Mouse (Mus musculus) midbrain, embryonic 14.5 days (tissue): ENCODE data around the gene Zkscan8. TPM values are rescaled to one million over a fixed set of nuclear protein-coding genes. Genes with fewer than 3 reads are reported as not detected.

Source experiments
- polyA plus RNA-seq: library from polyadenylated mRNA; unstranded; fragments of >200 nt; fragmentation: Nextera tagmentation; extraction: Ambion mirVana; gene quantifications from 2 replicates; pipeline ENCODE4 v1.2.1, GENCODE M21; 2014

Zkscan8 gene
- polyA plus RNA-seq, 1 experiment from 2014 or later, result 10.9 TPM

Other genes with a start within 250 kb of the Zkscan8 start
- gene Gpx5, start 238.4 kb downstream of the Zkscan8 start, polyA plus RNA-seq, result not detected in 2 replicates
- not detected in 2 replicates for gene Gpx6, start 219.0 kb downstream of the Zkscan8 start, polyA plus RNA-seq
- not detected in 2 replicates for gene Olfr1367, start 184.2 kb downstream of the Zkscan8 start, polyA plus RNA-seq
- 11.8 and 15.9 TPM in 2 replicates for gene Zscan12, start 168.3 kb downstream of the Zkscan8 start, polyA plus RNA-seq
- gene Zkscan3, start 128.4 kb downstream of the Zkscan8 start, polyA plus RNA-seq, result 61.8 and 69.9 TPM in 2 replicates
- gene Pgbd1, start 90.1 kb downstream of the Zkscan8 start, polyA plus RNA-seq, result 3.9 and 5.2 TPM in 2 replicates
- gene Zscan26, start 77.4 kb downstream of the Zkscan8 start, polyA plus RNA-seq, result 15.7 and 17.6 TPM in 2 replicates
- 3.2 and 5.1 TPM in 2 replicates for gene Nkapl, start 62.6 kb downstream of the Zkscan8 start, polyA plus RNA-seq
- gene Zkscan4, start 52.2 kb downstream of the Zkscan8 start, polyA plus RNA-seq, result 8.8 and 9.7 TPM in 2 replicates
- gene Gm10065, start 51.7 kb downstream of the Zkscan8 start, polyA plus RNA-seq, result not detected in 2 replicates
- gene AK157302, start 35.9 kb downstream of the Zkscan8 start, polyA plus RNA-seq, result 0.34 and 0.54 TPM in 2 replicates
- 4.7 and 6.6 TPM in 2 replicates for gene Gm11273, start 29.7 kb downstream of the Zkscan8 start, polyA plus RNA-seq
- gene Olfr1366, start 11.7 kb upstream of the Zkscan8 start, polyA plus RNA-seq, result 0.07 and 0.20 TPM in 2 replicates
- gene Olfr1535, start 28.8 kb upstream of the Zkscan8 start, polyA plus RNA-seq, result 0.05 and 0.13 TPM in 2 replicates
- gene Olfr1364, start 50.6 kb upstream of the Zkscan8 start, polyA plus RNA-seq, result not detected in 2 replicates
- not detected in 2 replicates for gene Olfr1362, start 82.9 kb upstream of the Zkscan8 start, polyA plus RNA-seq
- not detected in 2 replicates for gene Olfr11, start 111.4 kb upstream of the Zkscan8 start, polyA plus RNA-seq
- gene Olfr1361, start 132.3 kb upstream of the Zkscan8 start, polyA plus RNA-seq, result not detected in 2 replicates
- gene Olfr1360, start 146.3 kb upstream of the Zkscan8 start, polyA plus RNA-seq, result not detected in 2 replicates
- gene Olfr1359, start 167.0 kb upstream of the Zkscan8 start, polyA plus RNA-seq, result not detected in 2 replicates
- 1.2 TPM in 1 of 2 replicates, not detected in the other for gene Hist1h2bl, start 185.0 kb upstream of the Zkscan8 start, polyA plus RNA-seq
- gene Hist1h2ai, start 185.3 kb upstream of the Zkscan8 start, polyA plus RNA-seq, result 13.6 and 22.1 TPM in 2 replicates
- gene Hist1h3h, start 186.5 kb upstream of the Zkscan8 start, polyA plus RNA-seq, result 2.9 and 6.0 TPM in 2 replicates
- 1.1 and 1.4 TPM in 2 replicates for gene Hist1h2bm, start 190.9 kb upstream of the Zkscan8 start, polyA plus RNA-seq
- 0.66 TPM in 2 replicates for gene Hist1h4j, start 203.9 kb upstream of the Zkscan8 start, polyA plus RNA-seq
- 2.3 TPM in 1 of 2 replicates, not detected in the other for gene Hist1h4k, start 219.4 kb upstream of the Zkscan8 start, polyA plus RNA-seq
- 2.4 and 4.4 TPM in 2 replicates for gene Hist1h2ak, start 222.7 kb upstream of the Zkscan8 start, polyA plus RNA-seq
- gene Hist1h2bn, start 223.0 kb upstream of the Zkscan8 start, polyA plus RNA-seq, result 1.0 and 1.6 TPM in 2 replicates
- 1.8 and 4.0 TPM in 2 replicates for gene Hist1h1b, start 249.5 kb upstream of the Zkscan8 start, polyA plus RNA-seq